Mouse (Mus musculus): Measurements from ENCODE around the gene Vmn1r20. TPM values are rescaled to one million over a fixed set of nuclear protein-coding genes. Genes with fewer than 3 reads are reported as not detected.
"Not testable (repeated sequence)": the region's sequence is repeated elsewhere in the genome, so short reads cannot be mapped to it uniquely, and the experiment has no call there.

Gene Vmn1r20
- not detected in 2 replicates for polyA plus RNA-seq (2014; fragmentation: Nextera tagmentation; extraction: Ambion mirVana)

GRCm38 (mm10) chr6:57428630-57429029 lies at the start of gene Vmn1r20:
Gene Vmn1r20, plus strand, starts transcription at chr6:57428930.
- DNase-seq (ENCODE audit: low spot score) (no peak), ATAC-seq (ENCODE audit: low read depth) (no peak)
- H3K36me3 ChIP-seq (ENCODE audit: control insufficient read depth, insufficient read depth, low read length), result no peaks in the 10 kb centered on the region
- no peak within 1 kb of the TSS for H3K4me3 ChIP-seq (ENCODE audit: low read depth, low read length)
- H3K4me2 ChIP-seq (ENCODE audit: low read depth, low read length), result no peak within 1 kb of the TSS
- H3K9me3 ChIP-seq (ENCODE audit: control insufficient read depth, low read length), result no peaks in the 10 kb centered on the region
- H3K27me3 ChIP-seq (replicated peaks; ENCODE audit: control insufficient read depth, insufficient read depth, low read length), result no peaks in the 10 kb centered on the region
- H3K9ac ChIP-seq (ENCODE audit: low read depth, low read length), result no peak within 1 kb of the TSS
- WGBS, result 71% methylated on average over 1 of the region's 1 CpGs
- H3K4me1 ChIP-seq (ENCODE audit: control insufficient read depth, insufficient read depth, low read length), result no peaks in the 10 kb centered on the region
- H3K27ac ChIP-seq (replicated peaks; ENCODE audit: low read depth, low read length), result no peak within 1 kb of the TSS

- H3K4me1 ChIP-seq (ENCODE audit: control insufficient read depth, insufficient read depth, low read length), result no peaks in the 10 kb centered on the region
- no peak within 1 kb of the TSS for H3K27ac ChIP-seq (replicated peaks; ENCODE audit: low read depth, low read length)
- H3K4me2 ChIP-seq (ENCODE audit: low read depth, low read length), result no peak within 1 kb of the TSS
- no peak within 1 kb of the TSS for H3K4me3 ChIP-seq (ENCODE audit: low read depth, low read length)
- DNase-seq (ENCODE audit: low spot score) (no peak), ATAC-seq (ENCODE audit: low read depth) (no peak)
- no peaks in the 10 kb centered on the region for H3K27me3 ChIP-seq (replicated peaks; ENCODE audit: control insufficient read depth, insufficient read depth, low read length)
- H3K36me3 ChIP-seq (ENCODE audit: control insufficient read depth, insufficient read depth, low read length), result no peaks in the 10 kb centered on the region
- H3K9me3 ChIP-seq (ENCODE audit: control insufficient read depth, low read length), result no peaks in the 10 kb centered on the region
- H3K9ac ChIP-seq (ENCODE audit: low read depth, low read length), result no peak within 1 kb of the TSS
Observed at GRCm38 (mm10) chr6:57395683-57396082, 33.0 kb upstream of the Vmn1r20 start, which contains the start of gene Vmn1r18. Gene Vmn1r18, minus strand, starts transcription at chr6:57395783.

GRCm38 (mm10) chr6:57403480-57403879 lies 25.2 kb upstream of the Vmn1r20 start, which contains the start of gene Vmn1r19:
Gene Vmn1r19, plus strand, starts transcription at chr6:57403780.
- not testable (repeated sequence) for DNase-seq (ENCODE audit: low spot score); H3K27ac ChIP-seq (replicated peaks; ENCODE audit: low read depth, low read length); H3K27me3 ChIP-seq (replicated peaks; ENCODE audit: control insufficient read depth, insufficient read depth, low read length); H3K4me1 ChIP-seq (ENCODE audit: control insufficient read depth, insufficient read depth, low read length); H3K4me2 ChIP-seq (ENCODE audit: low read depth, low read length); H3K4me3 ChIP-seq (ENCODE audit: low read depth, low read length); ATAC-seq (ENCODE audit: low read depth); H3K9ac ChIP-seq (ENCODE audit: low read depth, low read length); H3K9me3 ChIP-seq (ENCODE audit: control insufficient read depth, low read length); H3K36me3 ChIP-seq (ENCODE audit: control insufficient read depth, insufficient read depth, low read length)
- WGBS, result 61% methylated on average over 3 of the region's 3 CpGs

GRCm38 (mm10) chr6:57431196-57431595 lies 2.5 kb downstream of the Vmn1r20 start:
- Histone ChIP-seq H3K27me3 (replicated peaks; ENCODE audit: control insufficient read depth, insufficient read depth, low read length) (no peaks in the 10 kb centered on the region), H3K27ac (replicated peaks; ENCODE audit: low read depth, low read length) (no peak overlapping the region), H3K36me3 (ENCODE audit: control insufficient read depth, insufficient read depth, low read length) (no peaks in the 10 kb centered on the region), H3K4me2 (ENCODE audit: low read depth, low read length) (no peak overlapping the region), H3K9me3 (ENCODE audit: control insufficient read depth, low read length) (no peaks in the 10 kb centered on the region), H3K9ac (ENCODE audit: low read depth, low read length) (no peak overlapping the region), H3K4me3 (ENCODE audit: low read depth, low read length) (no peak overlapping the region), H3K4me1 (ENCODE audit: control insufficient read depth, insufficient read depth, low read length) (no peaks in the 10 kb centered on the region)
- DNase-seq (ENCODE audit: low spot score) (peak; percentile 8), ATAC-seq (ENCODE audit: low read depth) (no peak)
- 81% methylated on average over 1 of the region's 1 CpGs for WGBS

GRCm38 (mm10) chr6:57468161-57468560 lies 39.4 kb downstream of the Vmn1r20 start:
- not testable (repeated sequence) for H3K9me3 ChIP-seq (ENCODE audit: control insufficient read depth, low read length); H3K27ac ChIP-seq (replicated peaks; ENCODE audit: low read depth, low read length); DNase-seq (ENCODE audit: low spot score); H3K36me3 ChIP-seq (ENCODE audit: control insufficient read depth, insufficient read depth, low read length); H3K4me1 ChIP-seq (ENCODE audit: control insufficient read depth, insufficient read depth, low read length); H3K4me3 ChIP-seq (ENCODE audit: low read depth, low read length); H3K27me3 ChIP-seq (replicated peaks; ENCODE audit: control insufficient read depth, insufficient read depth, low read length); H3K4me2 ChIP-seq (ENCODE audit: low read depth, low read length); ATAC-seq (ENCODE audit: low read depth); H3K9ac ChIP-seq (ENCODE audit: low read depth, low read length)
- WGBS, result 13% methylated on average over 3 of the region's 3 CpGs

Other genes starting within 250 kb of the Vmn1r20 start
- gene Vmn1r13, start 225.6 kb upstream of the Vmn1r20 start, polyA plus RNA-seq (2014; fragmentation: Nextera tagmentation; extraction: Ambion mirVana), result not detected in 2 replicates
- gene Vmn1r14, start 197.2 kb upstream of the Vmn1r20 start, polyA plus RNA-seq (2014; fragmentation: Nextera tagmentation; extraction: Ambion mirVana), result not detected in 2 replicates
- gene Vmn1r15, start 171.0 kb upstream of the Vmn1r20 start, polyA plus RNA-seq (2014; fragmentation: Nextera tagmentation; extraction: Ambion mirVana), result not detected in 2 replicates
- not detected in 2 replicates for gene Vmn1r16, start 99.4 kb upstream of the Vmn1r20 start, polyA plus RNA-seq (2014; fragmentation: Nextera tagmentation; extraction: Ambion mirVana)
- gene Vmn1r17, start 65.2 kb upstream of the Vmn1r20 start, polyA plus RNA-seq (2014; fragmentation: Nextera tagmentation; extraction: Ambion mirVana), result not detected in 2 replicates
- not detected in 2 replicates for gene Vmn1r18, start 33.1 kb upstream of the Vmn1r20 start, polyA plus RNA-seq (2014; fragmentation: Nextera tagmentation; extraction: Ambion mirVana)
- gene Vmn1r19, start 25.1 kb upstream of the Vmn1r20 start, polyA plus RNA-seq (2014; fragmentation: Nextera tagmentation; extraction: Ambion mirVana), result not detected in 2 replicates
- gene Ppm1k, start 106.5 kb downstream of the Vmn1r20 start, polyA plus RNA-seq (2014; fragmentation: Nextera tagmentation; extraction: Ambion mirVana), result 3.0 and 3.5 TPM in 2 replicates
- 2.4 TPM in 2 replicates for gene Herc6, start 152.1 kb downstream of the Vmn1r20 start, polyA plus RNA-seq (2014; fragmentation: Nextera tagmentation; extraction: Ambion mirVana)

Data from embryonic facial prominence, embryonic 14.5 days (tissue).